Mouse (Mus musculus): ENCODE data around the gene Zdhhc17. TPM values are rescaled to one million over a fixed set of nuclear protein-coding genes. Genes with fewer than 3 reads are reported as not detected.
A peak's percentile ranks its signal among the peaks of the same experiment; 100 is the strongest.

Gene Zdhhc17
- total RNA-seq, 2 experiments from 2014 or later = 25.3 to 29.7 TPM

DNA sequence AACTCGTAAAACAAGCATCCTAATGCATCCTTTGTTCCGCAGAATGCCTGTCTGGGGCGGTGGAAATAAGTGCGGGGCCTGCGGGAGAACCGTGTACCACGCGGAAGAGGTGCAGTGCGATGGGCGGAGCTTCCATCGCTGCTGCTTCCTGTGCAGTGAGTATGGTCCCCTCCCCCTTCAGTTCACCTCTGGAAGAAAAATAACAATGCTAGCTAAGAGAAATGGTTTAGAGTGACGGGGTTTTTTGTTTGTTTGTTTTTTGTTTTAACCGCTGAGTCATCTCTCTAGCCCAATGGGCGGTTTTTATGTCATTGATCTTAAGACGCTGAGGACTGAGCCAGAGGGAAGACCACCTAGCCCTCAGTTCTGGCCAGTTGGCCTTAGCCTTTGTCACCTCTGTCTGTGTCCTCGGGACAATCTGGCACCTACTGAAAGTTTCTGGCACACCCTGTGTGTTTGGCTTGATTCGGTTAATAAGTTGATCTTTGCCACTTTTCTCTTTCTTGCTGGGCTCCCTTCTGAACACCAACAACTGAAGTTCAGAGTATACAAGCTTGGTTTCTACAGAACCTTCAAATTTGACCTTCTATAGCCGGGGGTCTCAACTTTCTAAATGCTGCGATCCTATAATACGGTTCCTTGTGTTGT is 77.9 kb downstream of the Zdhhc17 start:
- intact Hi-C loops (cut with DNase I) = no loop called here
- DNase-seq = peak in 1 of 2 experiments; percentile 38

DNA sequence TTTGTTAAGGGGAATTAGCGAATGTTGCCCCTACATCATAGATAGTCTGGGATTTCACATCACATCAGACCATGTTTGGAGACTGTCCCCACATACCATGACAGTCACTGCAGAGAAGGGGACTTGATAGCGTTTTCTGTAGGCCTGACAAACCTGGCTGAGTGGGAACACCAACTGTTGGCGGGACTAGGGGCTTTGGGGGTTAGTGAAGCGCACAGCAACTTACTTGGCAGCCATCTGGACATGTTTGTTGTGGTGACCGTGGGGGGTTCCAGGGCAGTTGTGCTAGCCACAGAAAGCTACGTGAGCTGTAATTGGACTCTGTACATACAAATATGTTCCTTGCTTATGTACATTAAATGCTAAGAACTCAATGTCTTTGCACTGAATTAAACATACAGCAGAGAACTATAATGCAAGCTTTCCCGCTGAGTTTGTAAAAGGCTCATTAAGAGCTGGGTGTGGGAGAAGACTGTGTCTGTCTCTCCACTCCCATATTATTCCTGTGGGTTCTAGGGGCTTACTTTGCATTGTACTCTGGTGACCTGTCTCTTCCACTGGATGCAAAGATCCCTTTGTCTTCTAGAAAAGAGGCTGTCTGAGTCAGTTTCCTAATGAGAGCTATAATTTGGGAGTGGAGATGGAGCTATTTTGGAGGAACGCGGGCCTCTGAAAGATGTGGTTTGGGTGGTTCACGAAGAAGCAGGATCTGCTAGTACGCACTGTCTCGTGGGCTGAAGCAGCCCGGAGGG is 78.6 kb downstream of the Zdhhc17 start:
- intact Hi-C loops (cut with DNase I) = no loop called here

DNA sequence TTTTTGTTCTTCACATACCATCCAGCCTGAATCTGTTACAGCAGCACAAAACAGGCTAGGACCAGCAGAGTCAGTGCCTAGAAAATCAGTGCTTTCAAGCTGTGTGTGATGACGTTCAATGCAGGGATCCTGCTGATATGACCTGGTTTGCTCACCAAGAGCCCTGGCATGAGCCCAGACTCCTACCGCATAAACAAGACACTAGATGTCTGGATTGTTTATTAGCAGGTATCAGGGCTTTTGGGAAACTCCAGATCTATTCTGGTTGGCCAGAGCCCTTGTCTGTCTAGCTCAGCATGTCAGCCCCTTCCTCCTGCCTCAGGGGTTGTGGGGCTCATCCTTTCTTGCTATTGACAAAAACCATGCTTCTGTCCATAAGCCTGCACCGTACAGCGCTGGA is 80.2 kb downstream of the Zdhhc17 start:
- peak in 1 of 2 experiments; percentile 41 for DNase-seq
- intact Hi-C loops (cut with DNase I) = no loop called here

More for the DNA sequence above, 78.6 kb downstream of the Zdhhc17 start:
- DNase-seq = peak in 1 of 2 experiments; percentile 29

DNA sequence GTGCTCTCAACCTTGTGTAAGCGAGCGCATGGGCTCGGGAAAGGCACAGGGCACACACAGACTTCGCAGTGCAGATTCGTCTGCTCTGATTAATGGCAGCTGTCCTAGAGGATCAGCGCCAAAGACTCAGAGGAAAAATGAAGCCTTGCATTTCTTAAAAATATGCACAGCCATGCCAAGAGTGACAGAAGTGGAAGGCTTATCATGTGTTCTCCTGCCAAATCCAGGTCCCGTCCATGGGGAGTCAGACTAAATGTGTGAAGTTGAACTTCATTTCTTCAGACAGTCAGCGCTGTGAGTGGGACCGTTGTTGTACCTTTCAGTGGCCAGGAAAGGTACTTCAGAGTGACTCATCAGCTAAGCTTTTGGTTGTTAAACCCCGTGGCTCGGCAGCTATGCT is 82.4 kb downstream of the Zdhhc17 start:
- DNase-seq = peak; percentile 77 to 81
- intact Hi-C loops (cut with DNase I) = no loop called here

DNA sequence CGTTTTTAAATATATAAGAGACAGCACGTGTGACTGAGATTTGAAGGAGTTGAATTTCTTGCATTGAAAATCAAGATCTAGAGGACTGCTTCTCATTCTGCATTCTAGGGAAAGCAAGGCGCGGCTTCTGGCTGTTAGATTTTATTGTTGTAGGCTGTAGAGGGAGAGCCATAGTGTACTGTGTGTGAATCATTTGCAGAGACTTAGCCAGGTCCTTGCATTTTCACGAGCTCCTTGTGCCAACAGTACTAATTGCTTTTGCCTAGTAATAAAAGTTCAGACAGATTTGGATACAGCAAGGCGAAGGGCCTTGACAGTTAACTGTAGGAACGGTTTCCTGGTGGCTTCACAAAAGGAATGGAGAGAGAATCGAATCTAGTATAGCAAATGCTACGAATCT is 87.3 kb downstream of the Zdhhc17 start:
- DNase-seq = peak in 1 of 2 experiments; percentile 4
- intact Hi-C loops (cut with DNase I) = no loop called here

DNA sequence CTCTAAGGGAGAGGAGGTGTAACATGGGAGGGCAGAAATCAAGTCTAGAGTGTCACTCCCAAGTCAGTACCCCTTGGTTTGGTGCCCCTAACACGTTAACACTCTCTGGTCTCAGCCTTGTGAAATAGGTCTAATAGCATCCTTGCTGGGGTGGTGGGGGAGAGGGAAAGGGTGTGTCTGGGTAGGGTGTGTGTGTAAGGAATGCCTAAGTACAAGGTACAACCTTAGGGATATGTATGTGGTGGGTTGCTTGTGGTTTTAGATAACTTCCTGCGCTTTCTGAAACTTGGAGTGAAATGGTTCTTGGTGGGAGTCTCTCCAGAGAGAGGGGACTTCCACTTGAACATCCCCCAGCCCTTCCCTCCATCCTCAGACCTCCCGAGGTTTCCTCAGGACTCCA is 88.0 kb downstream of the Zdhhc17 start:
- intact Hi-C loops (cut with DNase I) = no loop called here
- no peak for DNase-seq

DNA sequence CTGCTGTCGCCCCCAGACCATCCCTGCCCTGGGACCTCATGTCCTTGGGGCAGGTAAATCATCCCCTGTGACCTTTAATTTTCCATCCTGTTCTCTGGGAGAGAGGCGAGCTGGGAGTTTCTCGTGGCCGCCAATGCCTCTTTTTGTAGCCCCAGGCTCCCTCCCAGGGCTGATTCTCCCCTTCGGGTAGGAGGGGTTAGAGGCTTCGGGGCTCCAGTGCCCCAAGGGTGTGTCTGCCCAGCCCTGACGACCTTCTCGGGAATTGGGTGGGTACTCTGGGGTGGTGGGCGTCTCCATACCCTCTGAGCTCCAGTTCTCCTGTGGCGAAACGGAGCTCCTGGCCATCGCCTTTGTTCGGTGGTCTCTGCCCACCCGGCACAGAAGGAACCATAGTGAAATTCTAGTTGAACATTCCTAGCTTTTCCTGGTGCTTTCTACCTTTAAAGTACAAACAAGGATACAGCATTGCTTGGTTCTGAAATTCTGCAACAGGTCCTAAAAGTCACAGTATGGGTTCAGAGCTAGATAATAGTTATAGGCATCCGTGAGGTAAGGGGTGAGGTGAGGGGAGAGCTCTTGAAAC is 89.5 kb downstream of the Zdhhc17 start:
- intact Hi-C loops (cut with DNase I) = no loop called here
- DNase-seq = no peak

DNA sequence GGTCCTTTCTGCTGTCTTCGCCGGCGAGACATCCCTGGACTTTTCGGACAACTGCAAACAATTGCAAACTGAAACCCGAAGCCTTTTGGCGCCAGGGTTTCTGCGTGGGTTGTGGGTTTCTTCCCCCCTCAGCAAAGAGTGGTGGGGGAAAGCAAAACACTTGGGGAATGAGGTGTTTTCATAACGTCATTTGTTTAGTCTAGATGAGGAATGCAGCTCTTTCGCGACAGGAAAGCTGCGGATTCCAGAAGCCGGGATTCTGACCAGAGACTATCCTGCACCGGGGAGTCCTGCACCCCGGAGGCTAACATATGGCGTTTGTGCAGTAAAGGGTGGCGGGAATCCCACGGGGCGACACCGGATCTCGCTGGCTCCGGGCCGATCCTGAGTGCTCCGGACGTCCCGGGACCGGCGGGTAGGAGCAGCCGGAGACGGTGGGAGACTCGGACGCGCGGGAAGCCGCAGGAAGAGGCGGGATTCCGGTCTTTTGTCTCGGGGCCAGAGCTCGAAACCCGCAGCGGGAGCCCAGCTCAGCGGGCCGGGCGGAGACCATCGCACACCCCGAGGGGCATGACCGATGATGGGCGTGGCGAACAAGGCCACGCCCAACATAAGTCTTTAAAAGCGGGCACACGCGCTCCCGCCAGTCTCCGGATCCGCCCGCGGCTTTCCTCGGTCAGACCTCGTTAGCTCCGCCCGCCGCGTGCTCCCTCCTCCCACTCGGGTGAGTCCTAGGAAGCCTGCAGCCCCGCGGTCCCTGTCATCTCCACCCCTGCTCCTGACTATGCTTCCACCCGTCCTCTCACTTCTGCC is 90.2 kb downstream of the Zdhhc17 start, which contains the start of gene Csrp2:
Gene Csrp2 (plus strand): TSS at position 259 of the 813 bp plus-strand sequence.
- peak; percentile 94 for DNase-seq
- intact Hi-C loops (cut with DNase I) = no loop called here

DNA sequence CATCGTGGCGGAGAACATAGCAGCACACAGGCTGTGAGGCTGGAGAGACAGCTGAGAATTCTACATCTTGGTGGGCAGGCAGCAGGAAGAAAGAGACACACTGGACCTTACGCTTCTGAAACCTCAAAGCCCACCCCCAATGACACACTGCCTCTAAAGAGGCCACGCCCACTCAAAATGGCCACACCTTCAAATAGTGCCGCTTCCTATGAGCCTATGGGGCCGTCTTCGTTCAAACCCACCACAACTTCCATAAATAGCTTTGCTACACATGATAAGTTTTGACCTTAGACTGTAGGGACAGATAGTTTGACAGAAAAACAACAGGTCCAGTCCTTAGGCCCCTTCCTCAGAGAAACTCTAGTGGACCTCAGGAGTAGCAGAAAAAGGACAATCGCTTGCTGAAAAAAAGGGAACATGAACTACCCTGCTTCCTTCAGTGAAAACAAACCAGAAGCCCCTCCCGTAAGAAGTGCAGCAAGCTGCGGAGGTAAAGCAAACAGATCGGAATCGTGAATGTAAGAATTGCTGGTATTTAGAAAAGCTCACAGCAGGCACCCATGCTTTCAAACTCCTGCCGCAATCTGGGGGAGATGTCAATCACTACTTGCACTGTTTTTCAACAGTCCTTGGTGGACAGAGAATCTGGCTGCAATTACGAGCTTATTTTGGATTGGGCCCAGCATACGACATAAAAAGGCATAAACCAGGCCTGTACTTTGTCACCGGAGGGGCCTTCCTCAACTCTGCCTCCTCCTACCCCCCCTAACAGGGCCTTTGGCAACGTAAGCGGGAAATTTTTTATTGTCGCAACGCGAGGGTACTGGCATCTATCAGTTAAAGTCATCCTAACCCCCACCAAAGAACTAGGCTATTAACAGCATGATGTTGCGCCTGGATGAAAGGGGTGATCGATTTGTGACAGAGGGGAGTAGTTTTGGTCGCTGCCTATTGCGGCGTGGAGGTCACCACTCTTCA is 91.2 kb downstream of the Zdhhc17 start:
- intact Hi-C loops (cut with DNase I) = no loop called here
- DNase-seq = peak; percentile 55 to 67

DNA sequence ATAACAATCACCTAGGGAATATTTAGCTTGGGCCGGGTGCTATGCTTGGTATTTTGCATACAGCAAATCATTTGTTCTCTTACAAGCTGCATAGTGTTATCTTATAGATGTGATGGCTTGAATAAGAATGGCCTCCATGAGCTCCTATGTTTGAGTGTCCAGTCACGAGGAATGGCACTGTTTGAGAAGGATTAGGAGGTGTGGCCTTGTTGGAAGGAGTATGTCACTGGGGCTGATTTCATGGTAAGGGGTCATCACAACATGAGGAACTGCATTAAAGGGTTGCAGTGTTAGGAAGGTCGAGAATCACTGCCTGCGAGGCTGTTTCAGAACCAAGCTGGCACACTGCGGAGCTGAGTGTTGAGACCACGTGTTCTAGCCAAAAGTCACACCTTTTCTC is 92.4 kb downstream of the Zdhhc17 start:
- no peak for DNase-seq
- intact Hi-C loops (cut with DNase I) = no loop called here

DNA sequence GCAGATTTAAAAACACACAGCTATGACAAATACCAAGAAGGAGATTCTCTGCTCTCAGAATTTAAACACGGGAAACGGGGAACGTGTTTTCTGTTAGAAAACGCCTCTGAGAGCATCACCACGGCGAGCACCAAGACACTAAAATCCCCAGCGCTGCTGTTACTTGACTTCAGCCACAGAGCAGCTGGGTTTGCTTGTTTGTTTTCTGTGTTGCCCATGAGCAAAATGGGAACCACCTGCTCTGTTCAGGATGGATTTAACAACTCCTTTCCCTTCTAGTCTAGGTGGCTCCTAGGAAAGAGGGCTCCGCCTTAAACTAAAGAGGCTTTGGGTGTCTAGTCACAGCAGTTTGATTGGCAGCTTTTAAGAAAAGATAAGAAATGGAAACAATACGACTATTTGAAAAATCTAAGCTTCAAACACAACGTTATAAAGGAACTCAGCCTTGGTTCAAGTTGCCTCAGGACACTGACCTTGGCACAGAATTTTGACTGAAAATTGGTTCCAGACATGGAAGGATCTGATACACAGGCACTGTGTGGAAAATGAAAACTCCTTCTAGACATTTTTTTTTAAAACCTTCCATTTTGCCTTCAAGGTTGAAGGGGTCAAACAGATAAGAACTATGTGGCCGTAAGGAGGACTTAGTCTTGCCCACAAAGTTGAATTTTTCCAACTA is 93.1 kb downstream of the Zdhhc17 start:
- no peak for DNase-seq
- intact Hi-C loops (cut with DNase I) = no loop called here

DNA sequence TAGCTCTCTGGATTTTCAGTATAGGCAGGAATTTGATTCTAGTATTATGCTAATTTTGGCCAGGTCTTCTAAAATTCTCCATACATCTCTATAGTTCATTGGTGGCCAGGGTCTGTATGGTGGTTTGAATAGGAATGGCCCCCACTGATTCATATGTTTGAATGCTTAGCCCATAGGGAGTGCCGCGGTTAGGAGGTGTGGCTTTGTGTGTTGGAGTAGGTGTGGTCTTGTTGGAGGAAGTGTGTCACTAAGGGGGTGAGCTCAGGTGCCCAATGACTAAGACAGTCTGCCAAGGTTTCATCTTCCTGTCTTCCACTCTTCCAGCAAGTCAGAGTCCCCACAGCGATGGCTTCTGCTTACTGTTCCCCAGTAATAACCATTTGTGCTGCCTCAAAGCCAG is 106.1 kb downstream of the Zdhhc17 start:
- DNase-seq = no peak
- intact Hi-C loops (cut with DNase I) = no loop called here

DNA sequence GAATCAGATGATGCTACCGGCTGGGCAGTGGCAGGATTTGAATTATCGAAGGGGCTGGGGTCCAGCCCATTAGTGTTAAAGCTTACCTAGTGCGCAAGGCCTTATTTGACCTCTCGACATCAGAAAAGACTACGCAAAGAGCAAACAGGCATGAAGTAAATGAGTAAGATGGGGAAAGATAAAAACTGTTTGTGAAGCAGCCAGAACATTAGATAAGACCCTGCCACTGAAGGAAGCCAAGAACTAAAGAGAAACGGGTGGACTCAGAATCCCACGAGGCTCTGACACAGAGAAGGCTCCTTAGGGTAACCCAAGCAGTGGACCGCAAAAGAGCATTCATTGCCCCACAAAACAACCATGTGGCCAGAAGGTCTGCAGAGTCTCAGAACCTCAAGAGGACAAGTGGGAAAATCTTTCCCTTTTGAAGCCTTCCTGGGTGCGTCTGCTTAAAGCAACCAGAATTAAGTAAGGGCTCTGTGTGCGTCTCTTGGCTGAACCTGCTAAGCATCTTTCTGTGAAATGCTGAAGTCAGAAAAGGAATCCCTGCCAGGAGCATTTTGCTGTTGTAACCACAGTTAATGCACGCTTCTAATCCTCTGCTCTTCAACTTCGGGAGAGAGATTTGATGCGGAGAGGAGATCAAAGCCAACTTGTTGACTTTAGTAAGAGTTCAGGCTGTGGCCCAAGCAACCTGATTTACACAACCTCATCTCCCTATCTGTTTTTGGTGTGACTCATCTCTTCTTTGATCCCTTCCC is 110.0 kb downstream of the Zdhhc17 start:
- intact Hi-C loops (cut with DNase I) = no loop called here
- DNase-seq = peak; percentile 19 to 31

Other genes starting within 250 kb of the Zdhhc17 start
- gene Csrp2, start 90.4 kb downstream of the Zdhhc17 start, total RNA-seq (2021) = 100 to 1,000 TPM; 155 to 161 TPM
- 10 to 100 TPM; 82.1 to 88.1 TPM for gene Osbpl8, start 154.6 kb upstream of the Zdhhc17 start, total RNA-seq (2021)